Mouse (Mus musculus): ENCODE measurements around the gene Mtmr2.
"Not testable (repeated sequence)": the region's sequence is repeated elsewhere in the genome, so short reads cannot be mapped to it uniquely, and the experiment has no call there.

Mtmr2 gene

GRCm38 (mm10) chr9:13748404-13748797, at the start of gene Mtmr2:
TSS of gene Mtmr2 (plus strand) at chr9:13748410.
- no peak for DNase-seq (ENCODE audit: low spot score)

GRCm38 (mm10) chr9:13699061-13699780, 49.0 kb upstream of the Mtmr2 start:
- no peak for DNase-seq (ENCODE audit: low spot score)

DNA sequence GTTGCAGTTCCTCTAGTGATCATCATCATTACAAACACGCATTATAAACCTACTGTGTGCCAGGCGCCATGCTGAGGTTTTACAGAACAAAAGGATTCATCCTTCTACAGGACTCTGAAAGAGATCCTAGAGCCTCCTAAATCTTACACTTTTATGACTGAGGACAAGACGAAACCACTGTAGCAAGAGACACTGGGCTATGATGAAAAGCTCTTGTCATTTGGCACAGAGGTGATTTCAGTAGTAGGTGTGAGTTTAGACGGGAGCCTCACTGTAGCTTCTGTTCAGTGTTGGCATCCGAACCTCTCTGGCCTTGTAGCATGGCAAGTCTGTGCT, 48.5 kb upstream of the Mtmr2 start:
- no peak for DNase-seq (ENCODE audit: low spot score)

DNA sequence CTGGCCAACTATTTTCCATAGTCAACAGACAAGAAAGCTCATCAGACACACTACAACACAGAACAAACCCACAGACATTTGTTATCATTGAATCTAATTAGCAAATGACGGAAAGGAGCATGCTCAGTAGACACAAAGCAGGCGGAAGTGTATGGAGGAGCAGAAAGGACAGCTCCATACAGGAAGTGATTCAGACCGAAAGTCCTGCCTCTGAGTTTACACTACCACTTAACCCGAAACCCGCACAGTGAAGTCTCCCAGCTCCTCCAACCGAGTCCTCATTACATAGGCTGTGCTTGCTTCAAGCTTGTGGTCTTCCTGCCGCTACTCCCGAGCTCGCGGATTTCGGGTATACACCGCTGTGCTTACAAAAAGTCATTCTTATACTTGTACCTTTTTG, 46.4 kb upstream of the Mtmr2 start:
- DNase-seq (ENCODE audit: low spot score): no peak

DNA sequence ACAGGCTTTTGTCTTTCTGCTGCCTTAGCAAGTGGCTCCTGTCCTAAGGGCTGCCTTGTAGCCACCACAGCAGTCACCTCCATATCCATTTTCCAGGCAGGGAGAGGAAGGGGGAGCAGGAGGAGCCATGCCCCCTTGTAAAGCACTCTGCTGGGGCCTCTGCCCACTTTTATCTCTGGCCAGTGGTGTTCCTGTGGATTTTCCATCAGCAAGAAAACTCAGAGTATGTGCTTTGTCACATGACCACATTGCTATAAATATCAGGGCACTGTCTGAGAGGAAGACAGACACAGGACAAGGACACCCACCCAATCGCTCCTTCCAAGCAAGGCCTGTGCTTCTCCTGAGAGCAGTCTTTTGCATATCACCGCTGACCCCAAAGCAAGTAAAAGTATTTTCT, 45.1 kb upstream of the Mtmr2 start:
- no peak for DNase-seq (ENCODE audit: low spot score)

- no peak for DNase-seq (ENCODE audit: low spot score)
Observed at GRCm38 (mm10) chr9:13704917-13705316, 43.3 kb upstream of the Mtmr2 start.

DNA sequence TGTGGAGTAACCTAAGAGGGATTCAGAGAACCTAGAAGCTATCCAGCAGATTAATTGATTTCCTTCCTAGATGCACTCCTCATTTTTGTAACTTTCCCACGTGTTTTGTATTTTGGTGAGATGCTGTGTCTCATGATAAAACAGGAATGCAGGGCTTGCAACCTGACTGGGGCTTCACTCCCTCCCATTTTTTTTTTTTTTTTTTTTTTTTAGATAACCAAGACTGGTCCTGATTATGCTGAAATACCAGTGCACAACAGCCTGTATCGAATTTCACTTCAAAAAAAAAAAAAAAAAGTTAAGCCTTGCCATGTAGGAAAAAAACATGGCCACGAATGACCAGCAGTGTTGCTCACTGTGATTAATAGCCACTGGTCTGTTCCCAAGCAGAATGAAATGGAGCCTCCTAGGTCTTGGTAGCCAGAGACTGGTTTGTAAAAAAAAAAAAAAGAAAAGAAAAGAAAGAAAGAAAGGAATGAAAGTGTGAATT, 41.1 kb upstream of the Mtmr2 start:
- DNase-seq (ENCODE audit: low spot score): no peak

DNA sequence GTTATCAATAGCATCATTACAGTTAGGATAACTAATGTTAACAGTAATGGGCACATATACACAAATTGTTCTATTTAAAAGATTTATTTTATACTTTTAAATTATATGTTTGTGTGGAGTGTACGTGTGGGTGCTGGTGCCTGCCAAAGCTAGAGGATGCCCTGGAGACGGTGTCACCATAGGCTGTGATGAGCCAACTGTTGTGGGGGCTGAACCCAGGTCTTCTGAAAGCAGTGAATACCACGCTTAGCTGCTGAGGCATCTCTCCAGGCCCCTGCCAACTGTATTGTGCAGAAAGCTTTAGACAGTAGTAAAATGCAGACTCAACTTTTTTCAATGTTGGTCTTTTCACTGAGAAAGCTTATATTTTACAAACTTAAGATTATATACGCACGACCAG, 38.8 kb upstream of the Mtmr2 start:
- DNase-seq (ENCODE audit: low spot score): no peak

DNA sequence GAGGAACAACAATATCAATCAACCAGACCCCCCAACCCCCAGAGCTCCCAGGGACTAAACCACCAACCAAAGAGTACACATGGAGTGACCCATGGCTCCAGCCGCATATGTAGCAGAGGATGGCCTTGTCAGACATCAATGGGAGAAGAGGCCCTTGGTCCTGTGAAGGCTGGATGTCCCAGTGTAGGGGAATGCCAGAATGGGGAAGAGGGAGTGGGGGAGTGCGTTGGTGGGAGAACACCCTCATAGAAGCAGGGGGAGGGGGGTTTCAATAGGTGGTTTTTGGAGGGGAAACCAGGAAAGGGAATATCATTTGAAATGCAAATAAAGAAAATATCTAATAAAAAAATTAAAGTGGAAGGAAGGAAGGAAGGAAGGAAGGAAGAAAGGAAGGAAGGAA, 32.3 kb upstream of the Mtmr2 start:
- not testable (repeated sequence) for DNase-seq (ENCODE audit: low spot score)

DNA sequence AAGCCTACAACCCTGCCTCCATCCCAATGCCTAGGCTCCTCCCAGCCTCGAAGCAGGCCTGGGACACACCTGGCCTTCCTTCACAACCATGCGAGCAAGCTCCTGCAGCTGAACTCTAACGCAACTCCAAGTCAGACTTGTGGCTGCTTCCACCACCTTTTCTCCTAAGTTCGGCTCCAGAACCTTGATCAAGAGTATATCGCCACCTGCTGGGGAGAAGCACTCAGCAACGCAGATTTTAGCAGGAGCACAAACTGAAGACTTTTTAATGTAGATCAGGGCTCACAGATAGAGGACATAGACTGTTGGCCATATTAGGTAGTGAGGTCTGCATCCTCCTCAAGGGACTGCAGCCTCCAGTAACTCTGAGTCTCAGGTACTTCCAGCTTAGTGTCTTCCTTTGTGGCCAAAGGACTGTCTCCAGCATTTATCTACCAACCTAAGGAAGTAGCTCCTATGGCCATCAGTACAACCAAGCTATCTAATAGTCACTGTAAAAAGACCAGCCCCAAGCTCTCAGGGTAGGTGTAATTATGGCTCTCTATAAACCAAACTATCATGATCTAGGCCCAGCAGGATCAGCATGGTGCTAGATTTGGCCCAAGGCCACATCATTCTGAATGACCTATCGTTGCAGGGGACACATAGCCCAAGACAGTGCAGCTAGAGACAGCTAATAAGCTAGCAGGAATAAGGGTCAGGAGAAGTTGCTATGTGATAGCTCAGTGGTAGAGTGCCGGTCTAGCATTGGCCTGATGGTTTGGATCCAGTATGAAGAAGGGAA, 31.7 kb upstream of the Mtmr2 start:
- DNase-seq (ENCODE audit: low spot score): peak; percentile 88

GRCm38 (mm10) chr9:13748798-13749674, 826 bp downstream of the Mtmr2 start:
- DNase-seq (ENCODE audit: low spot score): peak; percentile 98

- DNase-seq (ENCODE audit: low spot score): no peak
Observed at GRCm38 (mm10) chr9:13749675-13749998, 1.4 kb downstream of the Mtmr2 start.

GRCm38 (mm10) chr9:13752543-13752942, 4.3 kb downstream of the Mtmr2 start:
- no peak for DNase-seq (ENCODE audit: low spot score)

GRCm38 (mm10) chr9:13760430-13760829, 12.2 kb downstream of the Mtmr2 start:
- no peak for DNase-seq (ENCODE audit: low spot score)

GRCm38 (mm10) chr9:13765624-13766023, 17.4 kb downstream of the Mtmr2 start:
- no peak for DNase-seq (ENCODE audit: low spot score)

DNA sequence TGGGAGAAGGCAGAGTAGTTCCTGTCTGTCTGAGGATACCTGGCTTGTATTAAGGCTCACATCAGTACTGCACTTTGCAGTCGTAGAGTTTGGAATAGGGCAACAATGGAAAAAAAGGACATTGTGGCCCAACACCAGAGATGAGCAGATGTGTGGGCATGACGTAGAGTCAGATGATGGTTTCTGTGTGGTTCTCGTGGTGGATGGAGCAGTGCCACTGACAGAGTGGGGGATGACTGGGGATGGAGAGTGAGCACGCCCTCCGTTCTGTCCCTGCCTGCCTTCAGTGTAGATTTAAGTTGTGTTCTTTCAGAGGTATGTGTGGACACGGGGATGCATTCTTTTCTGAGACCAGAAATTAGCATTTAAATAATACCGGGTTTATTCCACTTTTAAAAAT, 18.4 kb downstream of the Mtmr2 start:
- no peak for DNase-seq (ENCODE audit: low spot score)

- no peak for DNase-seq (ENCODE audit: low spot score)
Observed at GRCm38 (mm10) chr9:13774732-13775131, 26.5 kb downstream of the Mtmr2 start.

GRCm38 (mm10) chr9:13781985-13782384, 33.8 kb downstream of the Mtmr2 start:
- no peak for DNase-seq (ENCODE audit: low spot score)

GRCm38 (mm10) chr9:13790864-13791263, 42.7 kb downstream of the Mtmr2 start:
- DNase-seq (ENCODE audit: low spot score): not testable (repeated sequence)

DNA sequence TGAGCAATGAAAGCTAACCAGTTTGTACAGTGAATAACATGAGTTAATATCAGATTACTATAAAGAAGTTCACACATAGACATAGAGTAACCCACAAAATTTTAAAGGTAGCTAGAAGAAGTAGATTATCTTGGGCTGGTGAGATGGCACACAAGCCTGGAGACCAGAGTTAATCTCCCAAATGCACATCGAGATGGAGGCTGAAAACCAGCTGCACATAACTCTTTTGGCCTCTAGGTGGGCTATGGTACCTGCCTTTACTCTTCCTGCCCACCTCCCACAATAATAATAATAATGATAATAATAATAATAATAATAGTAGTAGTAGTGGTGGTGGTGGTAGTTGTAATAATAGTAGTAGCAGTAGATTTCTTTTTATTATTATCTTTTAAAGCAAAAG, 46.1 kb downstream of the Mtmr2 start:
- no peak for DNase-seq (ENCODE audit: low spot score)

- DNase-seq (ENCODE audit: low spot score): no peak
Observed at GRCm38 (mm10) chr9:13794756-13795155, 46.5 kb downstream of the Mtmr2 start.

GRCm38 (mm10) chr9:13804480-13804879, 56.3 kb downstream of the Mtmr2 start:
- DNase-seq (ENCODE audit: low spot score): no peak

DNA sequence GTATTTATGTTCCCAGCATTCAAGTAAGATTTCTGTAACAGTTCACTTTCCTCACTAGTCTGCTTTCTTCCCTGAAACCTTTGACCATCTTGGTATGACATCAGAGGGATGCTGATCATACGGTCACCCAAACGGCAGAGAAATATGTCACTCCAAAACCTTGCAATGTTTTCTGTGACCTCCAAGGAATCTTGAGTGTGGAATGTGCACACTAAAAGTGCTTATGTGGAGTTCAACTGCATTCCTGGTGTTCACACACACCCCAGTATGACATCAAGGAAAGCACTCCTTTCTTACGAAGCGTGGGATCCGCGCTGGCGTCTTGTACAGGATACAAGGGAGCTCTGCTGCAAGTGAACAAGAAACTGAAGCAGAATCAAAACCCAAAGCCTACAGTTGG, 58.6 kb downstream of the Mtmr2 start:
- DNase-seq (ENCODE audit: low spot score): no peak

Data from retina, embryonic 14.5 days (tissue).